Mouse (Mus musculus) frontal cortex, adult 2 months (tissue): Measurements from ENCODE around the gene Sh3rf3. TPM values are rescaled to one million over a fixed set of nuclear protein-coding genes. Genes with fewer than 3 reads are reported as not detected.

Experiments used
- DNase-seq, 2 experiments: peaks; one replicate each; pipeline ENCODE4 v3.0.0; 2022; ENCODE audit warnings: low spot score in 1 of 2; ENCODE audit errors: extremely low spot score in 1 of 2
- polyA plus RNA-seq: library from polyadenylated mRNA; depleted of rRNA; stranded (reverse); fragments of >200 nt; gene quantifications from 2 replicates; pipeline ENCODE4 v1.2.3, GENCODE M21; 2012

Sh3rf3 gene
- polyA plus RNA-seq, 1 experiment: 17.7 TPM

DNA sequence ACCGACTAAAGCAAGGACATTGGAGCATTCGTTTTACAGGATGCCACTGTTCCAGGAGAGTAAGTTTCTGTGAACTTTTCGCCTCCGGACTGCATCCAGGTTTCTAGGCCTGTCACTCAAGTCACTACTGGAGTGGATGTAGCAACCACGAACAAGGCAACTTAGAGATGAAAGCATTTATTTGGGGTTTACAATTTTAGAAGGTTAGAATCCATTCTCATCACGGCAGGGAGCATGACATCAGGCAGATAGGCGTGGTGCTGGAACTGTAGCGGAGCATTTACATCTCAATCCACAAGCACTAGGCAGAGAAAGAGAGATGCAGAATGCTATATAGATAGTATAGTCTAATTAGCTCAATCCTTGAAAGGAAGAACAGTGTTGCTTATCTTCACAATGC is 95.3 kb downstream of the Sh3rf3 start:
- no peak for DNase-seq

- no peak for DNase-seq
Observed at GRCm38 (mm10) chr10:58915301-58916245, 102.4 kb downstream of the Sh3rf3 start.

DNA sequence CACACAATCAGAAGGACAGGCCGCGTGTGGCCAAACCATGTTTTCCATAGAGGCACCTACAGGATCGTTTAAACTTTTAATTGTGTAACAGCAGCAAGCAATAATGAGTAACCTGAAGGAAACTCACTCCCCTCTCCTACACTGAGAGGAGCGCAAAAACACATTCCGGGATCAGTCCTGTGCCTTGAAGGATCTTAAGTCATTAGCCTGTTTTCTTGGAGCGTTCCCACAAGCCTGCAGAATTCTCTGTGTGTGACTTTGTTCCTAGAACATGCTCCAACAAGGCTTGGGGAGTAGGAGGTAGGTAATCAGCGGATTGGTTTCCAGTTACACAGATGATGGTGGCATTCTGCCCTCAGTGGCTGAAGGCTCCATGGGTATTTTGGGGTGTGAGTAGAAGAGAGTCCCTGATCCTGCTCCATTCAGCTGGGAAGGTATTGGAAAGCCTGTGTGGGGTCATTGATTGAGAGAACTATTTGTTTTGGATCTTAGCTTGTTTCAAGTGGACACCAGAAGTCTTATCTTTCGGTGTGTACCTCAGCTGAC is 108.6 kb downstream of the Sh3rf3 start:
- no peak for DNase-seq

GRCm38 (mm10) chr10:58922216-58922829 is 109.2 kb downstream of the Sh3rf3 start:
- DNase-seq: no peak

DNA sequence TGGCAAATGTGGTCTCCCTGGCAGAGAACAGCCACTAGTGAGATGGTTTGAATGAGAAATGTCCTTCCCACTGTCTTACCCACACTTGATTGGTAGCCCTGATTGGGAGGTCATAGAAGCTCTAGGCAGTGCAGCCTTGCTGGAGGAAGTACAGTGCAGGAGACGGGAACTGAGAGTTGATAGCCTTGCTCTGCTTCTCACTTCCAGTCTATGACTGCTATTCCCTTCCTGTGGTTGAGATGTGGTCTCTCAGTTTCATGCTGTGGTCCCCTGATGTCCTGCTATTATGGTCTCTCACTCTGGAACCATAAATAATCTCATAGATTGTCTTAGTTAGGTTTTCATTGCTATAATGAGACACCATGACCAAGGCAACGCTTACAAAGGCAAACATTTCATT is 109.8 kb downstream of the Sh3rf3 start:
- no peak for DNase-seq

- DNase-seq: peak; percentile 41 to 71
Observed at GRCm38 (mm10) chr10:58926578-58926977, 113.4 kb downstream of the Sh3rf3 start.

GRCm38 (mm10) chr10:58928952-58929442 is 115.8 kb downstream of the Sh3rf3 start:
- DNase-seq: no peak

DNA sequence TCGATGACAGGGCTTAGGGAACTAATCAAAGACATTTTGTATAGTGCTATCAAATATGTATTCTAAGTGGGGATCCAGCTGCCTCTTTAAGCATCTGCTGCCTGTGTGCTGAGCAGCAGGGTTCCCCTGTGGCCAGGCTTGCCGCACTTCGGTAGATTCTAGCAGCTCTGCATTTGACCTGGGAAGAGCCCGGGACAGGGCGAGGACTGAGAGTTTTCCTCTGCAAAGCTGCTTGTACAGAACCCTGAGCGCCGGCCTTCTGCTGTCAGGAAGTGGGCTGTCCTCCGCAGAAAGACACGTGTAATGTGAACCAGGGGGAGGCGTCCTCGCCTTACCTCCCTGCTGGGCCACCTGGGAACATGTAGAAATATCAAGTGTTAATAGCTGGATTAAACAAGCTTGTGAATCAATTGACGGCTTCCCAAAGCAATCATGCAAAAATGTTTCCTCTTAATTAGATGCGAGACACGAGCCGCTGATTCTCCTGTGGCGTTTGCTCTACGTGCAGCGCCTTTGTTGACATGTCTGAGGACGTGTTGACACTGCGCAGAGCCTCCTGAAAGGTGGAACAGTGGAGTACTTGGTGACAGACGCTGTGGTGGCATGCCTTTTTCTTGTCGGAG is 119.1 kb downstream of the Sh3rf3 start:
- DNase-seq: no peak

- DNase-seq: no peak
Observed at GRCm38 (mm10) chr10:58935606-58936005, 122.4 kb downstream of the Sh3rf3 start.

GRCm38 (mm10) chr10:58936441-58936860 is 123.3 kb downstream of the Sh3rf3 start:
- peak in 1 of 2 experiments; percentile 53 for DNase-seq

GRCm38 (mm10) chr10:58937521-58937920 is 124.4 kb downstream of the Sh3rf3 start:
- DNase-seq: no peak

GRCm38 (mm10) chr10:58942819-58943218 is 129.7 kb downstream of the Sh3rf3 start:
- DNase-seq: no peak

GRCm38 (mm10) chr10:58943661-58944400 is 130.7 kb downstream of the Sh3rf3 start:
- DNase-seq: no peak

- no peak for DNase-seq
Observed at GRCm38 (mm10) chr10:58944930-58945329, 131.8 kb downstream of the Sh3rf3 start.

DNA sequence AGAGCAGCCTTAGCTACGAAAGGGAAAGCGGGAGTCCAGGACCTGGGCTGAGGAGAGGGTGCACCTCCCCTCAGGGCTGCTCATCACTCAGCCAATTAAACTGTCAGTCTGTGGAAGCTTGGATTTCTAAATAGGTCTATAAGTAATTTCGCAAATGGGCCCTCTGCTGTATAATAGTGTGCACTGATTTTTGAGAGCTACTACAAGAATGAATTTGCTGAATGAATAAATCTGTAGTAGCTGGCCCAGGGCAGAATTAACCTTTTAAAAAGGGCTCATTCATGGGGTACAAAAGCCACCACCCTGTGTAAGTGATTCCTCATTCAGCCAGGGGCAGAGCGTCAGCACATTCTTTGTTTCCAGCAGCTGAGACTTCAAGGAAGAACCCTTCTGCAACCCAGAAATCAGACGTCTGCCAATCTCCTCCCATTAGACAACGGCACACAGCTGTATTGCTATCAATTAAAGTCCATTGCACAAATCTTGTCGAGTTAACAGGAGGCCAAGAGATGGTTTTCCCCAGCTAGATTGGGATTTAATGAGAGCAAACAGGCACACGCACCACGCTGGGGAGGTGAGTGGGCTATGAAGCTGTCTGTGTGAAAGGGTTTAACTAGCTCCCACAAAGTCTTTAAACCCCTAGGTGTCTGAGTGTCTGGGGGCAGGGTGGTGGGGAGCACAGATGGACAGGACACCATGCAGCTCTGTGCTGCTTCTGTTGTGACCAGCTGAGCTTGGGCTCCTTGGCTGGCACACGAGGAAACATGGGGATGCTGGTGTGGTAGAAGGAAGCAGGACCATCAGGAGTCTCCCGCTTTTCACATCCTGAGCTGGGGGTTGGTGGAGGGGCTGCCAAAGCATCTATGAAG is 136.8 kb downstream of the Sh3rf3 start:
- no peak for DNase-seq

GRCm38 (mm10) chr10:58960193-58960592 is 147.0 kb downstream of the Sh3rf3 start:
- DNase-seq: no peak

DNA sequence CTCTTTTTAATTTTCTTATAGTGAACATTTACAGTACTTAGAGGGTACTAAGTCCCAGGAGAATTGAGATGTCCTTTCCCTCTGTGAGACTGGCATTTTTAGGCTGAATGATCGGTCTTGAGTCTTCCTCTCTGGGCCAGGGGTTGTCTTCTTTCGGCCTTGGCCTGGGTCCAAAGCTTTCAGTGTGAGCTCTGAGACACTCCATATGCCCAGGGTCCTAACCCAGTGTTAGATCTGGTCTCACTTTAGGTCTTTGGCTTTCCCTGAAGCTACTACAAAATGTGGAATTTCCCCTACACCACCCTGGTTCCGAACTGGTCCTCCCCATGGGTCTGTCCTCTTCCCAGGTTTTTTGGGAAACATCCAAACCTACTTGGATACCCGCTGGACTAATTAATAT is 155.1 kb downstream of the Sh3rf3 start:
- DNase-seq: no peak

GRCm38 (mm10) chr10:58969351-58969750 is 156.2 kb downstream of the Sh3rf3 start:
- no peak for DNase-seq

DNA sequence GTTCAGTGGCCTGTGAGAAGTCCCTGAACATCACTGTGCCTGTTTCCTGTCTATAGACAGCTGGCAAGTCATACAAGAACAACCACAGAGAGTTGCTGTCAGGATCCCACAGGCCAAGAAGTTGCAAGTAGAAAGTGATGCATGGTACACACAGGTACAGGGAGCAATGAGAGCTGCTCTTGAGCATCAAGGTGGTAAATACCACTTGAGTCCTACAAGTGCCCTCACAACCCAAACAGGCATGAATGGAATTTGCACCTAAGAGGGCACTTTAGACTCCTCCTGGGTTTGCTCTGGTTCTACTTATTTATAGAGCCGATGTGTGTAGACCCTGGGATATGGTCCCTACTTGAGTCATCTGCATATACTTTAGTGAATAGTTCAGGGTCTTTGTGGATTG is 159.0 kb downstream of the Sh3rf3 start:
- no peak for DNase-seq
